Mouse (Mus musculus): ENCODE results near the gene Lrrc31. TPM values are rescaled to one million over a fixed set of nuclear protein-coding genes. Genes with fewer than 3 reads are reported as not detected.

Lrrc31 gene
- polyA plus RNA-seq, 1 experiment from 2014 or later: 1.0 TPM

GRCm38 (mm10) chr3:30722461-30722860 is 22.8 kb upstream of the Lrrc31 start:
- DNase-seq (ENCODE audit: low spot score) (no peak), ATAC-seq (replicated peaks; ENCODE audit: low FRiP score, low read depth) (no peak)
- Histone ChIP-seq H3K36me3 (ENCODE audit: insufficient read depth, low read length) (no peaks in the 10 kb centered on the region), H3K4me1 (replicated peaks; ENCODE audit: insufficient read depth, low read length) (no peaks in the 10 kb centered on the region), H3K27ac (no peak overlapping the region), H3K27me3 (ENCODE audit: insufficient read depth, low read length) (no peaks in the 10 kb centered on the region), H3K4me2 (ENCODE audit: low read length) (no peak overlapping the region), H3K9me3 (replicated peaks; ENCODE audit: low read length) (no peaks in the 10 kb centered on the region), H3K9ac (ENCODE audit: low read depth, low read length) (no peak overlapping the region), H3K4me3 (replicated peaks; ENCODE audit: low read depth, low read length) (no peak overlapping the region)
- WGBS: 75% methylated on average over 2 of the region's 2 CpGs
- TF ChIP-seq CTCF (IDR thresholded peaks at IDR 0.05; ENCODE audit: low read depth): 0 out of 2 replicates have a peak, but pooled peaks have one; percentile 22

GRCm38 (mm10) chr3:30722036-30722435 is 22.4 kb upstream of the Lrrc31 start:
- Histone ChIP-seq H3K4me3 (replicated peaks; ENCODE audit: low read depth, low read length) (no peak overlapping the region), H3K27ac (no peak overlapping the region), H3K4me1 (replicated peaks; ENCODE audit: insufficient read depth, low read length) (no peaks in the 10 kb centered on the region), H3K4me2 (ENCODE audit: low read length) (no peak overlapping the region), H3K9me3 (replicated peaks; ENCODE audit: low read length) (no peaks in the 10 kb centered on the region), H3K9ac (ENCODE audit: low read depth, low read length) (no peak overlapping the region), H3K27me3 (ENCODE audit: insufficient read depth, low read length) (no peaks in the 10 kb centered on the region), H3K36me3 (ENCODE audit: insufficient read depth, low read length) (no peaks in the 10 kb centered on the region)
- ATAC-seq (replicated peaks; ENCODE audit: low FRiP score, low read depth) (no peak), DNase-seq (ENCODE audit: low spot score) (no peak)
- TF ChIP-seq CTCF (IDR thresholded peaks at IDR 0.05; ENCODE audit: low read depth): no peak
- 82% methylated on average over 4 of the region's 4 CpGs for WGBS

GRCm38 (mm10) chr3:30718649-30719048 is 19.0 kb upstream of the Lrrc31 start:
- ATAC-seq (replicated peaks; ENCODE audit: low FRiP score, low read depth): no peak

GRCm38 (mm10) chr3:30713334-30713733 is 13.7 kb upstream of the Lrrc31 start:
- Histone ChIP-seq H3K9me3 (replicated peaks; ENCODE audit: low read length) (no peaks in the 10 kb centered on the region), H3K27me3 (ENCODE audit: insufficient read depth, low read length) (no peaks in the 10 kb centered on the region), H3K4me3 (replicated peaks; ENCODE audit: low read depth, low read length) (no peak overlapping the region), H3K27ac (no peak overlapping the region), H3K36me3 (ENCODE audit: insufficient read depth, low read length) (no peaks in the 10 kb centered on the region), H3K4me2 (ENCODE audit: low read length) (no peak overlapping the region), H3K4me1 (replicated peaks; ENCODE audit: insufficient read depth, low read length) (no peaks in the 10 kb centered on the region), H3K9ac (ENCODE audit: low read depth, low read length) (no peak overlapping the region)
- 50% methylated on average over 1 of the region's 1 CpGs for WGBS
- TF ChIP-seq CTCF (IDR thresholded peaks at IDR 0.05; ENCODE audit: low read depth): peak; percentile 57
- ATAC-seq (replicated peaks; ENCODE audit: low FRiP score, low read depth): no peak
- peak; percentile 45 for DNase-seq (ENCODE audit: low spot score)

More at GRCm38 (mm10) chr3:30718649-30719048, 19.0 kb upstream of the Lrrc31 start:
- Histone ChIP-seq H3K36me3 (ENCODE audit: insufficient read depth, low read length) (no peaks in the 10 kb centered on the region), H3K4me1 (replicated peaks; ENCODE audit: insufficient read depth, low read length) (no peaks in the 10 kb centered on the region), H3K9ac (ENCODE audit: low read depth, low read length) (no peak overlapping the region), H3K4me2 (ENCODE audit: low read length) (no peak overlapping the region), H3K27ac (no peak overlapping the region), H3K9me3 (replicated peaks; ENCODE audit: low read length) (no peaks in the 10 kb centered on the region), H3K4me3 (replicated peaks; ENCODE audit: low read depth, low read length) (no peak overlapping the region), H3K27me3 (ENCODE audit: insufficient read depth, low read length) (no peaks in the 10 kb centered on the region)
- 83% methylated on average over 3 of the region's 3 CpGs for WGBS
- no peak for TF ChIP-seq CTCF (IDR thresholded peaks at IDR 0.05; ENCODE audit: low read depth)
- no peak for DNase-seq (ENCODE audit: low spot score)

- 71% methylated on average over 6 of the region's 6 CpGs for WGBS
- H3K9me3 ChIP-seq (replicated peaks; ENCODE audit: low read length): no peaks in the 10 kb centered on the region
- no peaks in the 10 kb centered on the region for H3K36me3 ChIP-seq (ENCODE audit: insufficient read depth, low read length)
- H3K9ac ChIP-seq (ENCODE audit: low read depth, low read length): no peak overlapping the region
- no peaks in the 10 kb centered on the region for H3K27me3 ChIP-seq (ENCODE audit: insufficient read depth, low read length)
- ATAC-seq (replicated peaks; ENCODE audit: low FRiP score, low read depth) (no peak), DNase-seq (ENCODE audit: low spot score) (no peak)
- H3K4me3 ChIP-seq (replicated peaks; ENCODE audit: low read depth, low read length): no peak overlapping the region
- H3K4me2 ChIP-seq (ENCODE audit: low read length): no peak overlapping the region
- no peak overlapping the region for H3K27ac ChIP-seq
- no peaks in the 10 kb centered on the region for H3K4me1 ChIP-seq (replicated peaks; ENCODE audit: insufficient read depth, low read length)
- no peak for TF ChIP-seq CTCF (IDR thresholded peaks at IDR 0.05; ENCODE audit: low read depth)
These were observed 10.5 kb upstream of the Lrrc31 start for GRCm38 (mm10) chr3:30710191-30710590.

GRCm38 (mm10) chr3:30706614-30707276 is 7.1 kb upstream of the Lrrc31 start:
- Histone ChIP-seq H3K9me3 (replicated peaks; ENCODE audit: low read length) (no peaks in the 10 kb centered on the region), H3K36me3 (ENCODE audit: insufficient read depth, low read length) (no peaks in the 10 kb centered on the region), H3K4me2 (ENCODE audit: low read length) (no peak overlapping the region), H3K27ac (no peak overlapping the region), H3K27me3 (ENCODE audit: insufficient read depth, low read length) (no peaks in the 10 kb centered on the region), H3K4me1 (replicated peaks; ENCODE audit: insufficient read depth, low read length) (no peaks in the 10 kb centered on the region), H3K9ac (ENCODE audit: low read depth, low read length) (no peak overlapping the region), H3K4me3 (replicated peaks; ENCODE audit: low read depth, low read length) (no peak overlapping the region)
- no peak for ATAC-seq (replicated peaks; ENCODE audit: low FRiP score, low read depth)
- TF ChIP-seq CTCF (IDR thresholded peaks at IDR 0.05; ENCODE audit: low read depth): no peak
- DNase-seq (ENCODE audit: low spot score): no peak
- 67% methylated on average over 4 of the region's 4 CpGs for WGBS

GRCm38 (mm10) chr3:30705977-30706376 is 6.3 kb upstream of the Lrrc31 start:
- Histone ChIP-seq H3K4me2 (ENCODE audit: low read length) (no peak overlapping the region), H3K36me3 (ENCODE audit: insufficient read depth, low read length) (no peaks in the 10 kb centered on the region), H3K9me3 (replicated peaks; ENCODE audit: low read length) (no peaks in the 10 kb centered on the region), H3K27me3 (ENCODE audit: insufficient read depth, low read length) (no peaks in the 10 kb centered on the region), H3K27ac (no peak overlapping the region), H3K4me3 (replicated peaks; ENCODE audit: low read depth, low read length) (no peak overlapping the region), H3K9ac (ENCODE audit: low read depth, low read length) (no peak overlapping the region), H3K4me1 (replicated peaks; ENCODE audit: insufficient read depth, low read length) (no peaks in the 10 kb centered on the region)
- ATAC-seq (replicated peaks; ENCODE audit: low FRiP score, low read depth) (no peak), DNase-seq (ENCODE audit: low spot score) (no peak)
- no peak for TF ChIP-seq CTCF (IDR thresholded peaks at IDR 0.05; ENCODE audit: low read depth)
- 91% methylated on average over 3 of the region's 3 CpGs for WGBS
